Mouse (Mus musculus) B cell, adult 2 months (primary cell): ENCODE measurements at regions not wholly inside any gene's neighbourhood (a gene's known extent, or its start where the extent isn't known, plus 50 kb on each side); places are given as distances from the start of the nearest gene placed in this dataset.
"Not testable (repeated sequence)": the region's sequence is repeated elsewhere in the genome, so short reads cannot be mapped to it uniquely, and the experiment has no call there.

Experiments used
- DNase-seq, 2 experiments: peaks; one replicate each; pipeline ENCODE4 v3.0.0; 2022

GRCm38 (mm10) chr6:114538185-114538584, 104.7 kb upstream of the Atg7 start:
- DNase-seq = not testable (repeated sequence)

GRCm38 (mm10) chr6:114550096-114550669, 92.7 kb upstream of the Atg7 start:
- DNase-seq = not testable (repeated sequence)

DNA sequence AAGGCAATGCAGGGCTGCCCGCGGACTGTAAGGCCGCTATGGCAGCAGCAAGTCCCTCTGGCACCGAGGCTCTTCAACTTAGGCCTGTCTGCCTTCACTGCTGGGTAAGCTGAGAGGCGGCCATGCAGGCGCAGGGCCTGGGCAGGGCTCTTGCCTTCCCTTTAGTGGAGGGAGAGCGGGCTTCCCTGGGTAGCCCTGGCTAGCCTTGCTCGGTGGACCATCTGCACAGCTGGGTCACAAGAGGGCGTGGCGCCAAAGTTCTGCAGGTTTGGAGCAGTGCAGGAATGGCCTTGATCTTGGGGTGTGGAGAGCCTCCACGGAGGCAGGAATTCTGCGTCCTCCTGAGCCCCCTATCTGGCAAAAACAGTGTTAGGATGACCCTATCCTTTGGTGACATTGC, 89.8 kb upstream of the Atg7 start:
- peak; percentile 11 for DNase-seq

DNA sequence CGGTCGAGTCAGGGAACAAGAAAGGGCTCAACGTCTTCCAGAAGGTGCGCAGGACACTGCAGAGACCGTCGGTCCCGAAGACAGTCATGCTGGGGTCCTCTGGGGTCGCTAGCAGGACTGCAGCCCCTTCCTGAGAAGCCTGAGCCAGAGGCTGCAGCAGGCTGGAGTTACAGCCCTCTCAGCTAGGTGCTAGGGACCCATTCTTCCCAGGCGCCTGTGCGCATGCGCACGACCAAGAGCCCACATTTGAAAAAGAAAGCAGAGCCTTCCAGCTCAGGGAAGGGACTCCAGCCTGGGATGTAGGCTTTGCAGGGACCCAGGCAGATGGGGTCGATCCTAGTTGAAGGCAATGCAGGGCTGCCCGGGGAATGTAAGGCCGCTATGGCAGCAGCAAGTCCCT, 87.7 kb upstream of the Atg7 start:
- DNase-seq = not testable (repeated sequence)

DNA sequence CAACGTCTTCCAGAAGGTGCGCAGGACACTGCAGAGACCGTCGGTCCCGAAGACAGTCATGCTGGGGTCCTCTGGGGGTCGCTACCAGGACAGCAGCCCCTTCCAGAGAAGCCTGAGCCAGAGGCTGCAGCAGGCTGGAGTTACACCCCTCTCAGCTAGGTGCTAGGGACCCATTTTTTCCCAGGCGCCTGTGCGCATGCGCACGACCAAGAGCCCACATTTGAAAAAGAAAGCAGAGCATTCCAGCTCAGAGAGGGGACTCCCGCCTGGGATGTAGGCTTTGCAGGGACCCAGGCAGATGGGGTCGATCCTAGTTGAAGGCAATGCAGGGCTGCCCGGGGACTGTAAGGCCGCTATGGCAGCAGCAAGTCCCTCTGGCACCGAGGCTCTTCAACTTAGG, 65.6 kb upstream of the Atg7 start:
- DNase-seq = peak in 1 of 2 experiments; percentile 3
